Mouse (Mus musculus): ENCODE results near the gene Gramd1a. TPM values are rescaled to one million over a fixed set of nuclear protein-coding genes. Genes with fewer than 3 reads are reported as not detected.

Gene Gramd1a
- total RNA-seq, 2 experiments from 2014 or later, result 118 to 124 TPM

- TF ChIP-seq CTCF (conservative IDR thresholded peaks at IDR 0.05), result no peak
- Histone ChIP-seq H3K27ac (no peak overlapping the region), H3K4me3 (no peak overlapping the region)
- DNase-seq (ENCODE audit: low spot score in 2 of 2), result no peak
Measured at GRCm38 (mm10) chr7:31163666-31164577, 8.2 kb upstream of the Gramd1a start.

GRCm38 (mm10) chr7:31162324-31162723 is 6.6 kb upstream of the Gramd1a start:
- Histone ChIP-seq H3K27ac (no peak overlapping the region), H3K4me3 (no peak overlapping the region)
- no peak for DNase-seq (ENCODE audit: low spot score in 2 of 2)
- no peak for TF ChIP-seq CTCF (conservative IDR thresholded peaks at IDR 0.05)

GRCm38 (mm10) chr7:31161831-31162230 is 6.1 kb upstream of the Gramd1a start:
- Histone ChIP-seq H3K27ac (no peak overlapping the region), H3K4me3 (no peak overlapping the region)
- TF ChIP-seq CTCF (conservative IDR thresholded peaks at IDR 0.05), result no peak
- DNase-seq (ENCODE audit: low spot score in 2 of 2), result no peak

GRCm38 (mm10) chr7:31161246-31161645 is 5.5 kb upstream of the Gramd1a start:
- no peak for TF ChIP-seq CTCF (conservative IDR thresholded peaks at IDR 0.05)
- no peak overlapping the region for H3K4me3 ChIP-seq
- H3K27ac ChIP-seq, result no peak overlapping the region
- no peak for DNase-seq (ENCODE audit: low spot score in 2 of 2)

- no peak for TF ChIP-seq CTCF (conservative IDR thresholded peaks at IDR 0.05)
- H3K27ac ChIP-seq, result no peak overlapping the region
- no peak for DNase-seq (ENCODE audit: low spot score in 2 of 2)
- no peak overlapping the region for H3K4me3 ChIP-seq
Measured at GRCm38 (mm10) chr7:31160763-31161162, 5.1 kb upstream of the Gramd1a start.

- peak overlapping the region; percentile 32; the same call in 1 of the 2 replicates for H3K27ac ChIP-seq
- H3K4me3 ChIP-seq, result no peak overlapping the region
- DNase-seq (ENCODE audit: low spot score in 2 of 2), result no peak
- peak; percentile 70 for TF ChIP-seq CTCF (conservative IDR thresholded peaks at IDR 0.05)
Measured at GRCm38 (mm10) chr7:31156034-31156928, 585 bp upstream of the Gramd1a start.

- no peak overlapping the region for H3K27ac ChIP-seq
- no peak for DNase-seq (ENCODE audit: low spot score in 2 of 2)
- TF ChIP-seq CTCF (conservative IDR thresholded peaks at IDR 0.05), result no peak
- H3K4me3 ChIP-seq, result no peak overlapping the region
Measured at GRCm38 (mm10) chr7:31153536-31154320, 2.0 kb downstream of the Gramd1a start.

- Histone ChIP-seq H3K27ac (peak overlapping the region; percentile 99), H3K4me3 (peak overlapping the region; percentile 97)
- TF ChIP-seq CTCF (conservative IDR thresholded peaks at IDR 0.05), result no peak
- DNase-seq (ENCODE audit: low spot score in 2 of 2), result peak in 1 of 2 experiments; percentile 42
Measured at GRCm38 (mm10) chr7:31151301-31152241, 4.1 kb downstream of the Gramd1a start.

GRCm38 (mm10) chr7:31150566-31151300 is 5.0 kb downstream of the Gramd1a start:
- no peak for TF ChIP-seq CTCF (conservative IDR thresholded peaks at IDR 0.05)
- H3K4me3 ChIP-seq, result peak overlapping the region; percentile 97
- H3K27ac ChIP-seq, result peak overlapping the region; percentile 99
- peak; percentile 88 to 89 for DNase-seq (ENCODE audit: low spot score in 2 of 2)

GRCm38 (mm10) chr7:31149751-31150565 is 5.7 kb downstream of the Gramd1a start:
- TF ChIP-seq CTCF (conservative IDR thresholded peaks at IDR 0.05), result no peak; the same call in 1 of the 2 replicates
- Histone ChIP-seq H3K27ac (peak overlapping the region; percentile 99), H3K4me3 (peak overlapping the region; percentile 97)
- no peak for DNase-seq (ENCODE audit: low spot score in 2 of 2)

Measured in layer of hippocampus, adult 2 months (tissue).